Mouse (Mus musculus) liver, embryonic 16.5 days (tissue): ENCODE measurements around the gene Prdm5. TPM values are rescaled to one million over a fixed set of nuclear protein-coding genes. Genes with fewer than 3 reads are reported as not detected.
A peak's percentile ranks its signal among the peaks of the same experiment; 100 is the strongest.

Experiments
- ATAC-seq: fragments of 200-750 bp; cut with Nextera tagmentation; 2 replicates; pipeline ENCODE4 v1.8.0; 2017; ENCODE audit warnings: low read depth, mild to moderate bottlenecking, moderate number of reproducible peaks, moderate library complexity
- H3K27ac ChIP-seq: fragments of 300-500 bp; sonication (generic); 2 replicates; pipeline ENCODE4 v1.5.1; 2014; ENCODE audit warnings: mild to moderate bottlenecking, low read length
- H3K27me3 ChIP-seq: fragments of 300-500 bp; sonication (generic); 2 replicates; pipeline ENCODE4 v1.6.1; 2014; ENCODE audit warnings: low read depth, low read length, mixed read lengths; ENCODE audit not compliant: control insufficient read depth, insufficient read depth
- H3K36me3 ChIP-seq: fragments of 300-500 bp; sonication (generic); 2 replicates; pipeline ENCODE4 v1.6.1; 2014; ENCODE audit warnings: mild to moderate bottlenecking; ENCODE audit not compliant: control insufficient read depth, insufficient read depth
- H3K4me1 ChIP-seq: fragments of 300-500 bp; sonication (generic); 2 replicates; pipeline ENCODE4 v1.6.1; 2014; ENCODE audit warnings: low read depth, low read length, mixed read lengths; ENCODE audit not compliant: control insufficient read depth
- H3K4me2 ChIP-seq: fragments of 300-500 bp; sonication (generic); 2 replicates; pipeline ENCODE4 v1.6.1; 2014; ENCODE audit warnings: low read depth, low read length, mixed read lengths
- H3K4me3 ChIP-seq: fragments of 300-500 bp; sonication (generic); 2 replicates; pipeline ENCODE4 v1.5.1; 2014; ENCODE audit warnings: low read depth, mild to moderate bottlenecking, low read length
- H3K9ac ChIP-seq: fragments of 300-500 bp; sonication (generic); 2 replicates; pipeline ENCODE4 v1.6.1; 2014; ENCODE audit warnings: low read depth, low read length
- H3K9me3 ChIP-seq: fragments of 300-500 bp; sonication (generic); replicated peaks from 2 replicates; pipeline ENCODE4 v1.6.1; 2016; ENCODE audit warnings: low read length; ENCODE audit not compliant: control insufficient read depth
- WGBS: fragments of 180-500 bp; shearing (Covaris S2); extraction: QIAGEN DNeasy Blood & Tissue Kit; methylation state at CpG from one replicate; pipeline ENCODE4 v1.1.7; 2014; ENCODE audit not compliant: insufficient replicate concordance; 5-methylcytosine and 5-hydroxymethylcytosine counted together
- polyA plus RNA-seq: library from polyadenylated mRNA; unstranded; fragments of >200 nt; fragmentation: Nextera tagmentation; extraction: Ambion mirVana; gene quantifications from 2 replicates; pipeline ENCODE4 v1.2.1, GENCODE M21; 2015

Prdm5 gene
- 1.3 and 1.5 TPM in 2 replicates for polyA plus RNA-seq

GRCm38 (mm10) chr6:65778861-65779688 lies at the start of gene Prdm5:
Gene Prdm5 (plus strand): TSS chr6:65778988.
- ATAC-seq = peak; percentile 74
- Histone ChIP-seq H3K4me2 (peak within 1 kb of the TSS; percentile 67), H3K4me3 (peak within 1 kb of the TSS; percentile 63), H3K4me1 (no peaks in the 10 kb centered on the region; the same call in 1 of the 2 replicates), H3K36me3 (no peaks in the 10 kb centered on the region), H3K27ac (no peak within 1 kb of the TSS), H3K27me3 (no peaks in the 10 kb centered on the region; the same call in 1 of the 2 replicates), H3K9ac (peak within 1 kb of the TSS; percentile 53), H3K9me3 (no peaks in the 10 kb centered on the region)
- WGBS = 4% methylated on average over 51 of the region's 56 CpGs

DNA sequence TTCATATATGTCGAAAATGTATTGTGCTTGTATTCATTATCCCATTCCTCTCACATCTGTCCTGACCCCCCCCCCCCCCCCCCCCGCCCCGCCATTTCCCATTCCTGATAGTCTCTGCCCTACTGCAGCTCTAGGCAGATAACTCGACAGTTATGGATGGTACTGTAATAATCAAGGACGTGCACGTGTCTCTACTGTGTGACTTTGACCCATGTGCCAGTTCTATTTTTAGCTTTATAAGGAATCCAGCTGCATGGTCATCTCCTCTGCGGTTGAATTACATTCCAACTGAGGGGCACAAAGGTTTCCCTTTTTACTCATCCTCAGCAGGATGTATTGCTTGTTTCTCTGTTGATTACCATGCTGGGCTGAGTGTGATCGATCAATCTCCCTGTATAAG lies 39.3 kb upstream of the Prdm5 start:
- Histone ChIP-seq H3K4me1 (no peaks in the 10 kb centered on the region), H3K27ac (no peak overlapping the region), H3K9ac (no peak overlapping the region), H3K4me3 (no peak overlapping the region), H3K9me3 (no peaks in the 10 kb centered on the region), H3K27me3 (no peaks in the 10 kb centered on the region), H3K4me2 (no peak overlapping the region), H3K36me3 (no peaks in the 10 kb centered on the region)
- ATAC-seq = no peak; the same call in 1 of the 2 replicates
- WGBS = 34% methylated on average over 7 of the region's 8 CpGs

GRCm38 (mm10) chr6:65743144-65743870 lies 35.5 kb upstream of the Prdm5 start:
- 59% methylated on average over 1 of the region's 1 CpGs for WGBS

DNA sequence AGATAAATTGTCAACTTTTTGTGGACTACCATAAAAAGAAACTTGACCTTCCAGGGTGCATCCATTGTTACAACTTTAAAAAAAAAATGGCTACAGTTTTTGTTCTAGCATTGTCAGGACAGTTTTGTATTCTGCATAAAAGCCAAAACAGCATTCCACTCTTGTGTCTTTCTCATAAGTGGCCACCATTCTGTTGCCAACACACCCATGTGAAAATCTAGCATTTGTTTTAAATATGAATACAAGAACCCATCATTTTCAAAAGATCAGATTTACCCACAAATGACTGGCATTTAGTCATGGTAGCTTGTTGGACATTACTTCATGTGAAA lies 35.0 kb upstream of the Prdm5 start:
- Histone ChIP-seq H3K27me3 (no peaks in the 10 kb centered on the region), H3K4me1 (no peaks in the 10 kb centered on the region), H3K27ac (no peak overlapping the region), H3K9ac (no peak overlapping the region), H3K4me3 (no peak overlapping the region), H3K9me3 (no peaks in the 10 kb centered on the region), H3K4me2 (no peak overlapping the region), H3K36me3 (no peaks in the 10 kb centered on the region)
- ATAC-seq = no peak

More at GRCm38 (mm10) chr6:65743144-65743870, 35.5 kb upstream of the Prdm5 start:
- no peak for ATAC-seq
- H3K9me3 ChIP-seq = no peaks in the 10 kb centered on the region
- no peak overlapping the region for H3K4me2 ChIP-seq
- no peaks in the 10 kb centered on the region for H3K4me1 ChIP-seq
- H3K9ac ChIP-seq = no peak overlapping the region
- no peaks in the 10 kb centered on the region for H3K27me3 ChIP-seq
- H3K27ac ChIP-seq = no peak overlapping the region
- no peaks in the 10 kb centered on the region for H3K36me3 ChIP-seq
- no peak overlapping the region for H3K4me3 ChIP-seq

- Histone ChIP-seq H3K9me3 (no peaks in the 10 kb centered on the region), H3K4me1 (no peaks in the 10 kb centered on the region), H3K4me3 (no peak overlapping the region), H3K27me3 (no peaks in the 10 kb centered on the region), H3K4me2 (no peak overlapping the region), H3K9ac (no peak overlapping the region), H3K36me3 (no peaks in the 10 kb centered on the region), H3K27ac (no peak overlapping the region)
- 66% methylated on average over 7 of the region's 7 CpGs for WGBS
- no peak for ATAC-seq
Measured at GRCm38 (mm10) chr6:65758214-65758613, 20.6 kb upstream of the Prdm5 start.

GRCm38 (mm10) chr6:65759174-65759573 lies 19.6 kb upstream of the Prdm5 start:
- Histone ChIP-seq H3K9me3 (no peaks in the 10 kb centered on the region), H3K4me3 (no peak overlapping the region), H3K9ac (no peak overlapping the region), H3K36me3 (no peaks in the 10 kb centered on the region), H3K4me1 (no peaks in the 10 kb centered on the region), H3K27me3 (no peaks in the 10 kb centered on the region), H3K27ac (no peak overlapping the region), H3K4me2 (no peak overlapping the region)
- ATAC-seq = no peak
- WGBS = 71% methylated on average over 5 of the region's 5 CpGs

DNA sequence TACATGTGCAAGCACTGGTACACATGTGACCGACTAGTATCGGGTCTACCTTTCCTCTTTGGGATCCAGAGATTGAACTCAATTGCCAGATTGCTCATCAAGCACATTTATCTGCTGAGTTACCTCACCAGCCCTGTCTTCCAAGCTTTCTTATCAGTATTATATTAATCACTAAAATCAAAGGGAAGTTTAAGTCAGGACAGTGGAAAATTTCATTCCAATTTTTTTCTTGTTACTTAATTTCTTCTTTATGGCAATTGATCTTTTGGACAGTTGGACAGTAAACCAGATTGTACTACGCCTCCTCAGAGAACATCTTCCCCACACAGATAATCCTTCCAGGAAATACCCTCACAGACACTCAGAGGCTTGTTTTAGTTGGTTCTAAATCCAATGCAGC lies 18.7 kb upstream of the Prdm5 start:
- 69% methylated on average over 3 of the region's 3 CpGs for WGBS
- no peaks in the 10 kb centered on the region for H3K27me3 ChIP-seq
- no peak overlapping the region for H3K27ac ChIP-seq
- no peak for ATAC-seq
- H3K4me2 ChIP-seq = no peak overlapping the region
- H3K9ac ChIP-seq = no peak overlapping the region
- H3K4me1 ChIP-seq = no peaks in the 10 kb centered on the region
- no peaks in the 10 kb centered on the region for H3K9me3 ChIP-seq
- H3K36me3 ChIP-seq = no peaks in the 10 kb centered on the region
- H3K4me3 ChIP-seq = no peak overlapping the region

DNA sequence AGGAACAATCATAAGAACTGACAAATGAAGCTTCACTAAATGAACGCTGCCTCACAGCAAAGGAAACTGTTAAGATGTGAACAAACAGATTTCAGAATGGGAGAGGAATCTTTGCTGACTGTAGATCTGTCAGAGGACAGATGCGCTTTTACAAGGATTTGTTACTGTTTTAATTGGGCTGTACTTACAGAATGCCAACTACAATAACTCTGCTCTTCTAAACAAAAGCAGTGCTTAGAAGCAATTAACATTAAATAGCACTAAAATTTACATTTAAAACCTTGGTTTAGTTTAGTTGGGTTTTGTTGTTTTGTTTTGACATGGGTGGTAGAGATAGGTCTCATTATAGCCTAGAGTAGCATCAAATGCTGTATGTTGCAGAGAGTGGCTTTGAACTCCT lies 14.3 kb upstream of the Prdm5 start:
- no peak overlapping the region for H3K4me3 ChIP-seq
- no peaks in the 10 kb centered on the region for H3K36me3 ChIP-seq
- H3K4me2 ChIP-seq = no peak overlapping the region
- H3K9ac ChIP-seq = no peak overlapping the region
- no peaks in the 10 kb centered on the region for H3K27me3 ChIP-seq
- WGBS = 58% methylated on average over 2 of the region's 2 CpGs
- H3K4me1 ChIP-seq = no peaks in the 10 kb centered on the region
- no peak for ATAC-seq
- H3K27ac ChIP-seq = no peak overlapping the region
- no peaks in the 10 kb centered on the region for H3K9me3 ChIP-seq

DNA sequence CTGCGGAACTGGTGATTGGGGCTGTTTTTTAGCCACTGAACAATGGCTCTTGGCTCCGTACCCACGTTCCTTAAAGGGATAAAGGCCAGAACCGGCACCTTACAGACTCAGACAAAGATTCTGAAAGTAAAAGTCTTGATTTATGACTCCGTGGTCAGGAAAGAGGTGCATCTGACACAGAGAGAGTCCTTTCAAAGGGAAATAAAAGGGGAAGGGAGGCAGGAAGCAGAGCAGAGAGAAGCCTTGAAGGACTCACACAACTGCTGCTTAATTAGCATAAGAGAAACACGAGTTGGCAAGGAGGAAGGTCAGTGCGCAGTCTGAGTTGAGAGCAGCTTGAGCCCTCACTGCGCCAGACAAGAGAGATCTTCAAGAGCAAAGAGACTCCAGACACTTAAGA lies 13.7 kb upstream of the Prdm5 start:
- no peaks in the 10 kb centered on the region for H3K27me3 ChIP-seq
- H3K4me2 ChIP-seq = no peak overlapping the region
- H3K36me3 ChIP-seq = no peaks in the 10 kb centered on the region
- no peak overlapping the region for H3K27ac ChIP-seq
- no peak for ATAC-seq
- WGBS = 13% methylated on average over 8 of the region's 8 CpGs
- H3K9ac ChIP-seq = no peak overlapping the region
- no peak overlapping the region for H3K4me3 ChIP-seq
- H3K4me1 ChIP-seq = no peaks in the 10 kb centered on the region
- H3K9me3 ChIP-seq = no peaks in the 10 kb centered on the region
